Mouse (Mus musculus) adrenal gland, adult 10 weeks (tissue): ENCODE results near the gene Gm29049. TPM values are rescaled to one million over a fixed set of nuclear protein-coding genes. Genes with fewer than 3 reads are reported as not detected.

ENCODE experiments used
- polyA plus RNA-seq: library from polyadenylated mRNA; stranded (reverse); fragments of 350-450 nt; fragmentation: Illumina TruSeq; extraction: RNeasy Lipid Tissue Mini Kit (QIAGEN cat#74804); gene quantifications from one replicate; pipeline ENCODE4 v1.2.3, GENCODE M21; 2014; ENCODE audit warnings: low read depth, low replicate concordance

Gm29049 gene
- polyA plus RNA-seq, result not detected

GRCm38 (mm10) chrY:7997068-7997467 lies at the start of gene Gm29049:
Gene Gm29049 (minus strand): TSS chrY:7997168.

Other genes starting within 250 kb of the Gm29049 start
- not detected for gene Gm20825, start 74.3 kb upstream of the Gm29049 start, polyA plus RNA-seq